Mouse (Mus musculus): Measurements from ENCODE around the gene Dbx1. TPM values are rescaled to one million over a fixed set of nuclear protein-coding genes. Genes with fewer than 3 reads are reported as not detected.

The Dbx1 gene
- total and polyA plus RNA-seq, 2 experiments from 2014 or later, result 0.53 to 0.68 TPM

GRCm38 (mm10) chr7:49582551-49582950, 54.1 kb downstream of the Dbx1 start:
- Histone ChIP-seq H3K27me3 (ENCODE audit: insufficient read depth, low read length) (no peaks in the 10 kb centered on the region), H3K9me3 (ENCODE audit: low read length) (no peaks in the 10 kb centered on the region), H3K4me2 (ENCODE audit: low read depth, low read length) (no peak overlapping the region), H3K9ac (replicated peaks; ENCODE audit: low read length) (no peak overlapping the region), H3K27ac (no peak overlapping the region), H3K4me1 (ENCODE audit: insufficient read depth, low read length) (no peaks in the 10 kb centered on the region), H3K36me3 (ENCODE audit: insufficient read depth, low read length) (peaks cover 64% of the 10 kb centered on the region), H3K4me3 (ENCODE audit: low read length) (no peak overlapping the region)
- DNase-seq (ENCODE audit: low spot score) (no peak), ATAC-seq (no peak)
- WGBS, result 89% methylated on average over 7 of the region's 7 CpGs
- TF ChIP-seq CTCF (IDR thresholded peaks at IDR 0.05; ENCODE audit: low read depth), result no peak

DNA sequence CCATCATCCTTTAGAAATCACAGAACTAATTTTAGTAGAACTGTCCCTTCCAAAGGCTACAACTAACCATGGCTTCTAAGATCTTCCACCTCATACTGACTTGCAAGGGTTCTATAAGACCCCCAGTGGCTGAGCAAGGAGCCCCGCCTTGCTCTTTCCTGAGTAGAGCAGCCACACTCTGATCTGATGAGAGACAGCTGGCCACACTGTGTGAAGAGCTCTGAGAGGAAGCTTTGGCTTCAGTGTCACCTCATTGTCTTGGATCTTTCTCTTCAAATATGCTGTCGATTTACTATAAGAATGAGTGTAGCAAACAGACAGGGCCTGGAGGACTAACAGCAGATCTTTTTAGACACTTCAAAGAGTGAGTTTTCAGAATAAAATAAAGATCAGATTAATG, 54.7 kb downstream of the Dbx1 start:
- TF ChIP-seq CTCF (IDR thresholded peaks at IDR 0.05; ENCODE audit: low read depth), result no peak
- no peaks in the 10 kb centered on the region for H3K9me3 ChIP-seq (ENCODE audit: low read length)
- no peak overlapping the region for H3K9ac ChIP-seq (replicated peaks; ENCODE audit: low read length)
- no peaks in the 10 kb centered on the region for H3K4me1 ChIP-seq (ENCODE audit: insufficient read depth, low read length)
- no peak overlapping the region for H3K4me3 ChIP-seq (ENCODE audit: low read length)
- whole genome bisulfite sequencing, result 94% methylated on average over 2 of the region's 2 CpGs
- no peak overlapping the region for H3K4me2 ChIP-seq (ENCODE audit: low read depth, low read length)
- H3K27ac ChIP-seq, result no peak overlapping the region
- no peak for DNase-seq (ENCODE audit: low spot score)
- no peaks in the 10 kb centered on the region for H3K27me3 ChIP-seq (ENCODE audit: insufficient read depth, low read length)
- ATAC-seq, result no peak
- peaks cover 65% of the 10 kb centered on the region for H3K36me3 ChIP-seq (ENCODE audit: insufficient read depth, low read length)

Other genes starting within 250 kb of the Dbx1 start
- 1.5 TPM in 1 of 2 replicates, not detected in the other for gene Htatip2, start 122.3 kb upstream of the Dbx1 start, total RNA-seq (2014; rRNA removed)
- gene Htatip2, start 122.3 kb upstream of the Dbx1 start, polyA plus RNA-seq (2015; fragmentation: Nextera tagmentation; extraction: Ambion mirVana), result 7.1 and 8.5 TPM in 2 replicates
- gene Prmt3, start 141.5 kb upstream of the Dbx1 start, total RNA-seq (2014; rRNA removed), result 51.2 and 53.2 TPM in 2 replicates
- gene Prmt3, start 141.5 kb upstream of the Dbx1 start, polyA plus RNA-seq (2015; fragmentation: Nextera tagmentation; extraction: Ambion mirVana), result 40.4 and 42.0 TPM in 2 replicates

Data from hindbrain, postnatal 0 days (tissue).